Mouse (Mus musculus) CD4-positive, CD25-positive, alpha-beta regulatory T cell, adult 4 months (primary cell): Measurements from ENCODE around the gene Cbln1. TPM values are rescaled to one million over a fixed set of nuclear protein-coding genes. Genes with fewer than 3 reads are reported as not detected.

Experiments
- ATAC-seq: one replicate; pipeline ENCODE4 v1.8.0; 2017
- polyA plus RNA-seq, 2 experiments: library from polyadenylated mRNA; unstranded; fragments of 100-300 nt; shearing (Covaris generic); gene quantifications; one replicate each; pipeline ENCODE4 v1.2.1; 2017

Gene Cbln1
- polyA plus RNA-seq: not detected

GRCm38 (mm10) chr8:87472271-87473236, at the start of gene Cbln1:
Cbln1 (minus strand) TSS chr8:87472609.
- ATAC-seq: no peak

- no peak for ATAC-seq
These were observed 44.7 kb upstream of the Cbln1 start for GRCm38 (mm10) chr8:87517132-87517531.

- ATAC-seq: no peak
These were observed 41.4 kb upstream of the Cbln1 start for GRCm38 (mm10) chr8:87513796-87514195.

GRCm38 (mm10) chr8:87513350-87513749, 40.9 kb upstream of the Cbln1 start:
- ATAC-seq: no peak

- no peak for ATAC-seq
These were observed 40.2 kb upstream of the Cbln1 start for GRCm38 (mm10) chr8:87512636-87513035.

GRCm38 (mm10) chr8:87507046-87507445, 34.6 kb upstream of the Cbln1 start:
- ATAC-seq: no peak

- ATAC-seq: no peak
These were observed 32.0 kb upstream of the Cbln1 start for GRCm38 (mm10) chr8:87504441-87504840.

- no peak for ATAC-seq
These were observed 30.3 kb upstream of the Cbln1 start for GRCm38 (mm10) chr8:87502684-87503083.

- ATAC-seq: no peak
These were observed 25.2 kb upstream of the Cbln1 start for GRCm38 (mm10) chr8:87497641-87498040.

- no peak for ATAC-seq
These were observed 24.1 kb upstream of the Cbln1 start for GRCm38 (mm10) chr8:87496511-87496910.

GRCm38 (mm10) chr8:87494862-87495261, 22.5 kb upstream of the Cbln1 start:
- no peak for ATAC-seq

GRCm38 (mm10) chr8:87489841-87490415, 17.5 kb upstream of the Cbln1 start:
- ATAC-seq: no peak

- no peak for ATAC-seq
These were observed 9.0 kb upstream of the Cbln1 start for GRCm38 (mm10) chr8:87481396-87481795.

GRCm38 (mm10) chr8:87478221-87478620, 5.8 kb upstream of the Cbln1 start:
- no peak for ATAC-seq

GRCm38 (mm10) chr8:87477102-87477645, 4.8 kb upstream of the Cbln1 start:
- ATAC-seq: no peak

GRCm38 (mm10) chr8:87475551-87475950, 3.1 kb upstream of the Cbln1 start:
- no peak for ATAC-seq

GRCm38 (mm10) chr8:87474379-87474778, 2.0 kb upstream of the Cbln1 start:
- no peak for ATAC-seq

GRCm38 (mm10) chr8:87473940-87474339, 1.5 kb upstream of the Cbln1 start:
- no peak for ATAC-seq

- ATAC-seq: no peak
These were observed 905 bp upstream of the Cbln1 start for GRCm38 (mm10) chr8:87473314-87473713.

- no peak for ATAC-seq
These were observed 672 bp downstream of the Cbln1 start for GRCm38 (mm10) chr8:87471603-87472270.

GRCm38 (mm10) chr8:87470834-87471602, 1.4 kb downstream of the Cbln1 start:
- ATAC-seq: no peak
